Mouse (Mus musculus) heart, embryonic 16.5 days (tissue): ENCODE data around the gene Rapgefl1. TPM values are rescaled to one million over a fixed set of nuclear protein-coding genes. Genes with fewer than 3 reads are reported as not detected.
"Not testable (repeated sequence)": the region's sequence is repeated elsewhere in the genome, so short reads cannot be mapped to it uniquely, and the experiment has no call there.

Experiments used
- ATAC-seq: fragments of 200-750 bp; cut with Nextera tagmentation; replicated peaks from 2 replicates; pipeline ENCODE4 v1.8.0; 2017; ENCODE audit warnings: moderate number of reproducible peaks; ENCODE audit not compliant: insufficient read depth, low FRiP score; ENCODE audit errors: extremely low read depth
- H3K27ac ChIP-seq: fragments of 300-500 bp; sonication (generic); 2 replicates; pipeline ENCODE4 v1.5.1; 2014; ENCODE audit warnings: mild to moderate bottlenecking, low read length, control low read depth, moderate library complexity
- H3K27me3 ChIP-seq: fragments of 300-500 bp; sonication (generic); 2 replicates; pipeline ENCODE4 v1.6.1; 2014; ENCODE audit warnings: low read length, mixed read lengths; ENCODE audit not compliant: control insufficient read depth, insufficient read depth
- H3K36me3 ChIP-seq: fragments of 300-500 bp; sonication (generic); 2 replicates; pipeline ENCODE4 v1.6.1; 2014; ENCODE audit not compliant: control insufficient read depth, insufficient read depth
- H3K4me1 ChIP-seq: fragments of 300-500 bp; sonication (generic); 2 replicates; pipeline ENCODE4 v1.6.1; 2014; ENCODE audit warnings: low read length, mixed read lengths; ENCODE audit not compliant: control insufficient read depth, insufficient read depth
- H3K4me2 ChIP-seq: fragments of 300-500 bp; sonication (generic); 2 replicates; pipeline ENCODE4 v1.6.1; 2014; ENCODE audit warnings: low read depth, mild to moderate bottlenecking, control low read depth, low read length
- H3K4me3 ChIP-seq: fragments of 300-500 bp; sonication (generic); 2 replicates; pipeline ENCODE4 v1.5.1; 2014; ENCODE audit warnings: mild to moderate bottlenecking, control low read depth, low read length
- H3K9ac ChIP-seq: fragments of 300-500 bp; sonication (generic); 2 replicates; pipeline ENCODE4 v1.6.1; 2014; ENCODE audit warnings: low read length, control low read depth
- H3K9me3 ChIP-seq: fragments of 300-500 bp; sonication (generic); replicated peaks from 2 replicates; pipeline ENCODE4 v1.6.1; 2016; ENCODE audit warnings: low read length; ENCODE audit not compliant: control insufficient read depth
- WGBS: fragments of 180-500 bp; shearing (Covaris S2); extraction: QIAGEN DNeasy Blood & Tissue Kit; methylation state at CpG from one replicate; pipeline ENCODE4 v1.1.7; 2014; 5-methylcytosine and 5-hydroxymethylcytosine counted together
- polyA plus RNA-seq: library from polyadenylated mRNA; unstranded; fragments of >200 nt; fragmentation: Nextera tagmentation; extraction: Ambion mirVana; gene quantifications from 2 replicates; pipeline ENCODE4 v1.2.1, GENCODE M21; 2015

Gene Rapgefl1
- polyA plus RNA-seq, 1 experiment from 2014 or later, result 1.0 TPM

- peaks cover 52% of the 10 kb centered on the region for H3K36me3 ChIP-seq
- WGBS, result 73% methylated on average over 2 of the region's 2 CpGs
These were observed 28.2 kb upstream of the Rapgefl1 start for GRCm38 (mm10) chr11:98808417-98808816.

GRCm38 (mm10) chr11:98809457-98810290 lies 26.9 kb upstream of the Rapgefl1 start:
- peak overlapping the region; percentile 71 for H3K4me2 ChIP-seq
- peak overlapping the region; percentile 97 for H3K27ac ChIP-seq
- H3K27me3 ChIP-seq, result no peaks in the 10 kb centered on the region
- no peaks in the 10 kb centered on the region for H3K9me3 ChIP-seq
- under 1% methylated on average over 84 of the region's 84 CpGs for WGBS
- peak; percentile 99 for ATAC-seq
- H3K36me3 ChIP-seq, result peaks cover 45% of the 10 kb centered on the region
- peak overlapping the region; percentile 95 for H3K9ac ChIP-seq
- peaks cover 23% of the 10 kb centered on the region for H3K4me1 ChIP-seq
- peak overlapping the region; percentile 83 for H3K4me3 ChIP-seq

More at GRCm38 (mm10) chr11:98808417-98808816, 28.2 kb upstream of the Rapgefl1 start:
- Histone ChIP-seq H3K4me3 (no peak overlapping the region), H3K4me2 (no peak overlapping the region), H3K9me3 (no peaks in the 10 kb centered on the region), H3K4me1 (peaks cover 28% of the 10 kb centered on the region), H3K9ac (no peak overlapping the region; the same call in 1 of the 2 replicates), H3K27ac (peak overlapping the region; percentile 97), H3K27me3 (no peaks in the 10 kb centered on the region)
- ATAC-seq, result no peak

GRCm38 (mm10) chr11:98810686-98811085 lies 25.9 kb upstream of the Rapgefl1 start:
- peak overlapping the region; percentile 97; the same call in 1 of the 2 replicates for H3K27ac ChIP-seq
- H3K4me3 ChIP-seq, result peak overlapping the region; percentile 83
- peaks cover 42% of the 10 kb centered on the region for H3K36me3 ChIP-seq
- H3K4me2 ChIP-seq, result peak overlapping the region; percentile 71
- peak overlapping the region; percentile 95 for H3K9ac ChIP-seq
- ATAC-seq, result no peak
- H3K9me3 ChIP-seq, result no peaks in the 10 kb centered on the region
- no peaks in the 10 kb centered on the region for H3K27me3 ChIP-seq
- peaks cover 23% of the 10 kb centered on the region for H3K4me1 ChIP-seq
- WGBS, result 55% methylated on average over 7 of the region's 7 CpGs

GRCm38 (mm10) chr11:98816706-98817239 lies 19.8 kb upstream of the Rapgefl1 start:
- WGBS, result 81% methylated on average over 1 of the region's 1 CpGs
- H3K4me3 ChIP-seq, result no peak overlapping the region
- no peak overlapping the region for H3K27ac ChIP-seq
- 0 out of 2 replicates have a peak, but pooled peaks cover 4% of the 10 kb centered on the region for H3K9me3 ChIP-seq
- peaks cover 50% of the 10 kb centered on the region for H3K36me3 ChIP-seq
- no peak for ATAC-seq
- no peaks in the 10 kb centered on the region for H3K27me3 ChIP-seq
- no peak overlapping the region for H3K4me2 ChIP-seq
- H3K4me1 ChIP-seq, result peaks cover under 1% of the 10 kb centered on the region; the same call in 1 of the 2 replicates
- no peak overlapping the region for H3K9ac ChIP-seq

- WGBS, result 89% methylated on average over 5 of the region's 5 CpGs
- Histone ChIP-seq H3K9ac (no peak overlapping the region), H3K4me3 (no peak overlapping the region), H3K9me3 (0 out of 2 replicates have a peak, but pooled peaks cover 4% of the 10 kb centered on the region), H3K27me3 (no peaks in the 10 kb centered on the region), H3K4me2 (no peak overlapping the region), H3K36me3 (peaks cover 54% of the 10 kb centered on the region), H3K4me1 (no peaks in the 10 kb centered on the region), H3K27ac (no peak overlapping the region)
- ATAC-seq, result no peak
These were observed 15.6 kb upstream of the Rapgefl1 start for GRCm38 (mm10) chr11:98820968-98821367.

GRCm38 (mm10) chr11:98826071-98826470 lies 10.5 kb upstream of the Rapgefl1 start:
- not testable (repeated sequence) for H3K9me3 ChIP-seq, H3K4me3 ChIP-seq, H3K27me3 ChIP-seq, H3K9ac ChIP-seq, H3K27ac ChIP-seq, H3K4me1 ChIP-seq, H3K4me2 ChIP-seq, ATAC-seq
- 94% methylated on average over 2 of the region's 2 CpGs for WGBS
- H3K36me3 ChIP-seq, result peaks cover 67% of the 10 kb centered on the region

- H3K36me3 ChIP-seq, result peaks cover 72% of the 10 kb centered on the region
- no peaks in the 10 kb centered on the region for H3K9me3 ChIP-seq
- no peak for ATAC-seq
- no peaks in the 10 kb centered on the region for H3K27me3 ChIP-seq
- H3K4me2 ChIP-seq, result no peak overlapping the region
- no peak overlapping the region for H3K4me3 ChIP-seq
- no peak overlapping the region for H3K9ac ChIP-seq
- no peak overlapping the region for H3K27ac ChIP-seq
- 89% methylated on average over 2 of the region's 2 CpGs for WGBS
- no peaks in the 10 kb centered on the region for H3K4me1 ChIP-seq
These were observed 8.7 kb upstream of the Rapgefl1 start for GRCm38 (mm10) chr11:98827877-98828276.

GRCm38 (mm10) chr11:98829091-98829775 lies 7.4 kb upstream of the Rapgefl1 start:
- H3K4me2 ChIP-seq, result no peak overlapping the region
- H3K27me3 ChIP-seq, result no peaks in the 10 kb centered on the region
- no peaks in the 10 kb centered on the region for H3K9me3 ChIP-seq
- no peak overlapping the region for H3K4me3 ChIP-seq
- H3K9ac ChIP-seq, result no peak overlapping the region
- WGBS, result 72% methylated on average over 12 of the region's 12 CpGs
- ATAC-seq, result no peak
- no peaks in the 10 kb centered on the region for H3K4me1 ChIP-seq
- peaks cover 74% of the 10 kb centered on the region for H3K36me3 ChIP-seq
- no peak overlapping the region for H3K27ac ChIP-seq

- H3K36me3 ChIP-seq, result peaks cover 69% of the 10 kb centered on the region
- H3K9ac ChIP-seq, result no peak overlapping the region
- H3K4me3 ChIP-seq, result no peak overlapping the region
- H3K27me3 ChIP-seq, result no peaks in the 10 kb centered on the region
- no peaks in the 10 kb centered on the region for H3K4me1 ChIP-seq
- H3K4me2 ChIP-seq, result no peak overlapping the region
- 74% methylated on average over 4 of the region's 4 CpGs for WGBS
- no peak overlapping the region for H3K27ac ChIP-seq
- no peak for ATAC-seq
- H3K9me3 ChIP-seq, result no peaks in the 10 kb centered on the region
These were observed 6.7 kb upstream of the Rapgefl1 start for GRCm38 (mm10) chr11:98829875-98830274.
